In genomic region chr9:53667020-53667669, GRCm38 (mm10) we compare ENCODE assay signal across 8 mouse cellular contexts. TPM values are rescaled to one million over a fixed set of nuclear protein-coding genes. Genes with fewer than 3 reads are reported as not detected.
DNase-seq lines count a peak whose midpoint lies in the region; ATAC-seq and TF ChIP-seq lines count a peak whose summit lies in the region.

No protein-coding gene starts in this region.

- H3K4me3 ChIP-seq in brown adipose tissue, adult 24 weeks (ENCODE audit: insufficient read depth, low read depth, low read length): peak overlapping the region; percentile 94
- H3K4me3 ChIP-seq in heart, embryonic 15.5 days: peak overlapping the region; percentile 74
- H3K4me3 ChIP-seq in liver, embryonic 14.5 days (ENCODE audit: insufficient read depth in 1 of 2, low read depth in 2 of 2, low read length in 2 of 2): peak overlapping the region; percentile 74 to 77
- H3K4me3 ChIP-seq in neural tube, embryonic 11.5 days (ENCODE audit: low read depth, low read length): peak overlapping the region; percentile 78
- peak overlapping the region; percentile 93 for H3K4me3 ChIP-seq in stomach, postnatal 0 days (ENCODE audit: low read depth, low read length)

- H3K27ac ChIP-seq in brown adipose tissue, adult 24 weeks (replicated peaks; ENCODE audit: low read depth, low read length): peak overlapping the region; percentile 91
- peak overlapping the region; percentile 95 for H3K27ac ChIP-seq in heart, embryonic 15.5 days
- H3K27ac ChIP-seq in liver, embryonic 14.5 days: peak overlapping the region; percentile 38
- peak overlapping the region; percentile 94 for H3K27ac ChIP-seq in neural tube, embryonic 11.5 days (ENCODE audit: low read depth, low read length)
- peak overlapping the region; percentile 98 for H3K27ac ChIP-seq in stomach, postnatal 0 days (replicated peaks)

- H3K36me3 ChIP-seq in heart, embryonic 15.5 days: no peaks in the 10 kb centered on the region
- no peaks in the 10 kb centered on the region for H3K36me3 ChIP-seq in liver, embryonic 14.5 days (replicated peaks; ENCODE audit: control insufficient read depth, insufficient read depth, low read depth)
- H3K36me3 ChIP-seq in neural tube, embryonic 11.5 days (ENCODE audit: control insufficient read depth, insufficient read depth, low read length): no peaks in the 10 kb centered on the region
- H3K36me3 ChIP-seq in stomach, postnatal 0 days (ENCODE audit: control insufficient read depth, insufficient read depth, low read length): no peaks in the 10 kb centered on the region

- H3K27me3 ChIP-seq in heart, embryonic 15.5 days: no peaks in the 10 kb centered on the region
- H3K27me3 ChIP-seq in liver, embryonic 14.5 days (ENCODE audit: control insufficient read depth, insufficient read depth, low read length): no peaks in the 10 kb centered on the region
- no peaks in the 10 kb centered on the region for H3K27me3 ChIP-seq in neural tube, embryonic 11.5 days (ENCODE audit: control insufficient read depth, insufficient read depth, low read length)
- H3K27me3 ChIP-seq in stomach, postnatal 0 days (ENCODE audit: control insufficient read depth, insufficient read depth, low read length): no peaks in the 10 kb centered on the region

- H3K9me3 ChIP-seq in heart, embryonic 15.5 days (replicated peaks): no peaks in the 10 kb centered on the region
- H3K9me3 ChIP-seq in liver, embryonic 14.5 days (ENCODE audit: control insufficient read depth, low read length): no peaks in the 10 kb centered on the region
- no peaks in the 10 kb centered on the region for H3K9me3 ChIP-seq in neural tube, embryonic 11.5 days (ENCODE audit: control insufficient read depth, low read length)
- H3K9me3 ChIP-seq in stomach, postnatal 0 days (ENCODE audit: control insufficient read depth, low read length): no peaks in the 10 kb centered on the region

- TF ChIP-seq CTCF in liver, embryonic 14.5 days (IDR thresholded peaks at IDR 0.05; ENCODE audit: low read depth): peak; percentile 84
- peak; percentile 90 for TF ChIP-seq CTCF in stomach, postnatal 0 days (IDR thresholded peaks at IDR 0.05; ENCODE audit: low read depth)

- DNase-seq in CD4-positive, CD25-positive, alpha-beta regulatory T cell, adult 2 months (ENCODE audit: low read depth, low spot score): peak; percentile 97
- peak; percentile 65 for DNase-seq in fibroblast of lung, adult 2 months (ENCODE audit: low read depth)
- peak; percentile 97 for DNase-seq in kidney, postnatal 25 days
- peak; percentile 86 to 89 (median 87) for DNase-seq in liver, embryonic 14.5 days (ENCODE audit: low read depth in 3 of 3, low spot score in 3 of 3)
- peak; percentile 95 for DNase-seq in neural tube, embryonic 11.5 days (ENCODE audit: low spot score)
- peak; percentile 94 for DNase-seq in stomach, postnatal 0 days (ENCODE audit: low spot score)

- peak overlapping the region; percentile 68 for H3K4me2 ChIP-seq in heart, embryonic 15.5 days
- H3K4me2 ChIP-seq in liver, embryonic 14.5 days (ENCODE audit: low read depth): peak overlapping the region; percentile 82
- H3K4me2 ChIP-seq in neural tube, embryonic 11.5 days (ENCODE audit: low read depth): peak overlapping the region; percentile 75
- H3K4me2 ChIP-seq in stomach, postnatal 0 days (replicated peaks; ENCODE audit: low read depth): peak overlapping the region; percentile 85

- H3K9ac ChIP-seq in heart, embryonic 15.5 days: peak overlapping the region; percentile 95
- H3K9ac ChIP-seq in liver, embryonic 14.5 days (replicated peaks): peak overlapping the region; percentile 86
- peak overlapping the region; percentile 98 for H3K9ac ChIP-seq in neural tube, embryonic 11.5 days (ENCODE audit: low read length)
- peak overlapping the region; percentile 99 for H3K9ac ChIP-seq in stomach, postnatal 0 days (ENCODE audit: low read length)

- peak; percentile 35; the same call in 1 of the 2 replicates for TF ChIP-seq EP300 in liver, embryonic 14.5 days (IDR thresholded peaks at IDR 0.05; ENCODE audit: low read depth)
- peak; percentile 97 for TF ChIP-seq EP300 in stomach, postnatal 0 days (optimal IDR thresholded peaks at IDR 0.05)

- WGBS in heart, embryonic 15.5 days: under 1% methylated on average over 74 of the region's 74 CpGs
- WGBS in liver, embryonic 14.5 days (ENCODE audit: insufficient replicate concordance): under 1% methylated on average over 72 of the region's 74 CpGs
- under 1% methylated on average over 66 of the region's 74 CpGs for WGBS in neural tube, embryonic 11.5 days
- 0% methylated on average over 67 of the region's 74 CpGs for WGBS in stomach, postnatal 0 days

- peaks cover 5% of the 10 kb centered on the region; the same call in 1 of the 2 replicates for H3K4me1 ChIP-seq in brown adipose tissue, adult 24 weeks (ENCODE audit: control insufficient read depth, insufficient read depth, insufficient read length, low read length)
- H3K4me1 ChIP-seq in heart, embryonic 15.5 days (replicated peaks): peaks cover 22% of the 10 kb centered on the region
- peaks cover 7 to 13% of the 10 kb centered on the region in 2 experiments for H3K4me1 ChIP-seq in liver, embryonic 14.5 days (replicated peaks; ENCODE audit: control insufficient read depth in 2 of 2, insufficient read depth in 2 of 2, low read length in 1 of 2)
- no peaks in the 10 kb centered on the region for H3K4me1 ChIP-seq in neural tube, embryonic 11.5 days (ENCODE audit: control insufficient read depth, insufficient read depth, low read length)
- H3K4me1 ChIP-seq in stomach, postnatal 0 days (replicated peaks; ENCODE audit: control insufficient read depth, insufficient read depth): no peaks in the 10 kb centered on the region

- peak; percentile 97 for ATAC-seq in heart, embryonic 15.5 days (replicated peaks; ENCODE audit: insufficient number of reproducible peaks, insufficient read depth, low FRiP score, low read depth)
- ATAC-seq in liver, embryonic 14.5 days (ENCODE audit: insufficient read depth): peak; percentile 97
- ATAC-seq in neural tube, embryonic 11.5 days (ENCODE audit: insufficient read depth, low FRiP score, low TSS enrichment): peak; percentile 97
- peak; percentile 98 for ATAC-seq in stomach, postnatal 0 days (ENCODE audit: low FRiP score, low TSS enrichment)

RNA-seq across cellular contexts. Expression of gene Cul5, which starts 2.7 kb away (rescaled TPM):
- polyA plus RNA-seq in brown adipose tissue, adult 24 weeks (2012; ENCODE audit: insufficient read depth, insufficient read length, missing spikeins): 15.1 and 20.1 TPM in 2 replicates
- polyA plus RNA-seq in heart, embryonic 15.5 days (2015; fragmentation: Nextera tagmentation; extraction: Ambion mirVana): 25.3 and 28.0 TPM in 2 replicates
- polyA plus RNA-seq in liver, embryonic 14.5 days (2012; rRNA removed): 2.2 and 3.8 TPM in 2 replicates
- 12.8 and 15.1 TPM in 2 replicates for polyA plus RNA-seq in liver, embryonic 14.5 days (2014; fragmentation: Nextera tagmentation; extraction: Ambion mirVana)
- 46.3 and 49.1 TPM in 2 replicates for polyA plus RNA-seq in neural tube, embryonic 11.5 days (2014; fragmentation: Nextera tagmentation; extraction: Ambion mirVana)
- 18.5 and 18.8 TPM in 2 replicates for polyA plus RNA-seq in stomach, postnatal 0 days (2015; fragmentation: Nextera tagmentation; extraction: Ambion mirVana)

RNA-seq across cellular contexts. Expression of gene Rab39, which starts 38.9 kb away (rescaled TPM):
- not detected in 2 replicates for polyA plus RNA-seq in brown adipose tissue, adult 24 weeks (2012; ENCODE audit: insufficient read depth, insufficient read length, missing spikeins)
- 0.15 and 0.18 TPM in 2 replicates for polyA plus RNA-seq in heart, embryonic 15.5 days (2015; fragmentation: Nextera tagmentation; extraction: Ambion mirVana)
- polyA plus RNA-seq in liver, embryonic 14.5 days (2012; rRNA removed): 0.26 and 0.31 TPM in 2 replicates
- polyA plus RNA-seq in liver, embryonic 14.5 days (2014; fragmentation: Nextera tagmentation; extraction: Ambion mirVana): 0.51 and 0.62 TPM in 2 replicates
- 5.1 and 6.0 TPM in 2 replicates for polyA plus RNA-seq in neural tube, embryonic 11.5 days (2014; fragmentation: Nextera tagmentation; extraction: Ambion mirVana)
- 0.15 and 0.23 TPM in 2 replicates for polyA plus RNA-seq in stomach, postnatal 0 days (2015; fragmentation: Nextera tagmentation; extraction: Ambion mirVana)

RNA-seq across cellular contexts. Expression of gene Acat1, which starts 57.0 kb away (rescaled TPM):
- polyA plus RNA-seq in brown adipose tissue, adult 24 weeks (2012; ENCODE audit: insufficient read depth, insufficient read length, missing spikeins): 808 and 1,072 TPM in 2 replicates
- 189 and 222 TPM in 2 replicates for polyA plus RNA-seq in heart, embryonic 15.5 days (2015; fragmentation: Nextera tagmentation; extraction: Ambion mirVana)
- 31.8 and 52.8 TPM in 2 replicates for polyA plus RNA-seq in liver, embryonic 14.5 days (2012; rRNA removed)
- 87.4 and 97.3 TPM in 2 replicates for polyA plus RNA-seq in liver, embryonic 14.5 days (2014; fragmentation: Nextera tagmentation; extraction: Ambion mirVana)
- 60.0 and 68.1 TPM in 2 replicates for polyA plus RNA-seq in neural tube, embryonic 11.5 days (2014; fragmentation: Nextera tagmentation; extraction: Ambion mirVana)
- polyA plus RNA-seq in stomach, postnatal 0 days (2015; fragmentation: Nextera tagmentation; extraction: Ambion mirVana): 113 and 115 TPM in 2 replicates

Comparison
In these comparisons a context has a peak if more than half of its experiments do, and no peak if none do; other contexts are left out.
1. Peak in every context shown above with its lines: DNase-seq, ATAC-seq, H3K4me3 ChIP-seq and H3K27ac ChIP-seq.
2. H3K27ac ChIP-seq: peak in every context shown above with its lines; median percentile 98 in stomach, postnatal 0 days; 95 in heart, embryonic 15.5 days; 94 in neural tube, embryonic 11.5 days; 91 in brown adipose tissue, adult 24 weeks; 38 in liver, embryonic 14.5 days.